Mouse (Mus musculus) cerebellum, adult 9-10 months (tissue): ENCODE measurements around the gene Soat1.

Experiments used
- DNase-seq: peaks from one replicate; pipeline ENCODE4 v3.0.0; 2022

Gene Soat1

DNA sequence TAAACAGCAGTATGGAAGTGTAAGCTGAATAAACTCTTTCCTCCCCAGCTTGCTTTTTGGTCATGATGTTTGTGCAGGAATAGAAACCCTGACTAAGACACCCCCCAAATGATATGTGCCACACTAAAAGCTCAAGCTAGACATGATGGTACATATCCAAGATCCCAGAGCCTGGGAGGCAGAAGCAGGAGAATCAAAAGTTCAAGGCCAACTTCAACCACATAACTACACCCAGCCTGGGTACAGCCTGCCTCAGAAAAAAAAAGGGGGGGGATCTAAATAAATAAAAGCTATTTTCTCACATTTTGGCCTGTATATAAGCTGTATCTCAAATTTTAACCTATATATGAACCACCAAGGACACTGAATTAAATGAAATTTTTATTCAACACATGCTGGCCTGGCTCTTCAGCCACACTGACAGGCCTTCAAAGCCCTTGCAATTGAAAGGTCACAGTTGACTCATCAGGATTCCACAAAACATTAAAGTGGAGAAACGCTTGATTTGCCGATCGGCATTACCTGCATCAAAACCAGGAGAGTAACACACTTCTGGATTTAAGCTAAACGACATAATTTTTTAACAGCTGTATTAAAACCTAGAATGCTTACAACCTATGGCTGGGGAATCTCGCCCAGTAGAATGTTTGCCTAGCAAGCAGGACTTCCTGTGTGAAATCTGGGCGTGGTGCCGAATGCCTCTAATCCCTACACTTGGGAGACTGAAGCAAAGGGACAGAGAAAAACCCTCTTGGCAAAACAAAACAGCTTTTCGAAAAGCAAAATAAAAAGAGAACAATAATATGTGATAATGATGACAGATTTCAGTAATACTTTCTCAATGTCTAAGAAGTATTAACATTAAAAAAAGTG is 9.9 kb downstream of the Soat1 start:
- DNase-seq = no peak

DNA sequence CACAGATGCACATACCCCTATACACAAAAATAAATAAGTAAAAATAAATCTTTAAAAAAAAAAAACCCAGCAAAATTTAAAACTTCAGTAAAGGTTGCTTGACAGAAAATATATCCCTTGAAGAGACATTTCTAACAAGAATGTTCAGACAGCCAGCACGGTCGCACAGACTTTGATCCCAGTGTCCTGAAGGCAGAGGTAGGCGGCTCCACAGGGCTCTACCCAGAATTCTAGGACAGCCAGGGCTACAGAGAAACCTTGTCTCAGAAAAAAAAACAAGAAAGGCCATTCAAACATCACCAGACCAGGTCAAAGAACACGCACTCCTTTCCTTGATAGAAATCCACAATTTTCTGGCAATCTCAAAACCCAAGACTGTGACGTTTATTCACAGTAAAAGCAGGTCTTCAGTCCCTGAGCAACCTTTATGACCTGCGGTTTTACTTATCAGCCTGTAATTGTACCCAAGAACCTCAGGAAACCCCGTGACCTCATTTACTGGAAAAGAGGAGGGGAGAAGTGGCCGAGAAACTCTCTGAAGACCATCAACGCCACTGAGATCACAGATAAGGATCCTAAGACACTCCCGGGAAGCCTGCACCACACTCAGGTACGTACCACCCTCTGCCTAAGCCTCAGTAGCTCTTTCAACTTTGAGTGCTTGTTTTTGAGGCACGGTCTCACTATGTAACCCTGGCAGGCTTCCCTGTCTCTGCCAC is 11.7 kb downstream of the Soat1 start:
- DNase-seq = no peak

DNA sequence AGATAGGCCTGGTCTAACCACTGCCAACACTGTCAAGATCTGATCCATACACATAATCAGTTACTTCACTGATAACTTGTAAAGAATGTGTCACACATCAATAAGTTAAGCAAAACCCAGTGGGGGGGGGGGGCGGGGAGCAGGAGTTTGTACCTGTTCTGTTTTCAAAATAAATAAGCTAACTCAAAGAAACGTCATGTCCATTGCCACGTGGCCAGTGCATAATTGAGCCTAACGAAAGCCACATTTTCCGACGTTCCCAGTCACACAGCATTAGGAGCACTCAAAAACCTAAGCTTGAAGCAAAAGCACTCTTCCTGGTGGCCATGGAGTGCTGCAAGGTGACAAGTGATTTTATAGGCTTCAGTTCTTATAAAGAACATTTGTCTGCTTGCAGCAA is 13.1 kb downstream of the Soat1 start:
- no peak for DNase-seq

DNA sequence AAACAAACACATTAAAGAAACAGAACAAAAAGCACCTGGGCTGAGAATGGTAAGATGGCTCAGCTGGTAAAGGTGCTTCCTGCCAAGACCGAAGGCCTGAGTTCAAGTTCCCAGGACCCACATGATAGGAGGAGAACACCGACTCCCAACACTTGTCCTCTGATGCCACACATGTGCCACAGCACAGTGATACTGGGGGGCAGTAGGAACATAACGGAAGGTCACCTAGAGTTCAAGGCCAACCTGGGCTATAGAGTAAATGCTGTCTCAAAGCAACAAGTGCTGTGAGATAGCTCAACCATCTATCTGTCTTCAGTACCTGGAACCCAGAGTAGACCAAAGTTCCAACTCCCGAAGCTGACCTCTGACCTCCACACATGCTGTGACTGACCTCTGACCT is 13.9 kb downstream of the Soat1 start:
- no peak for DNase-seq

DNA sequence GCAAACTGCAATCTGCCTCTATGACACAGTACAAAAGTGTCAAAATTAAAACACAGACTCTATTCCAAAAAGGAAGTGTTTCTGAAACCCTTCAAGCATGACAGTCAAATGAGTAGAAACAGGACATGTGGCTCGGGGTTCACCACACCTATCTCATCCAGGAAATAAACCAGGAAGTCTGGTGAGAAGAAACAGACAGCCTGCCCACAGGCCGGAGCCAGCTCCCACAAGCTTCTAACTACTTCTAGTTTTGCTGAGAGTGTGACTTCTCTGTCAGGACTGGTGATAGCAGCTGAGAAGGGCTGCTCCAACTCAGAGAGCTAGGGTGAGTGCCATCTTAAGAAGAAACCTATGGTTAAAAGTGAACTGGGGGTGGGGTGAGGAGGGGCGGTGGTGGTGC is 14.4 kb downstream of the Soat1 start:
- no peak for DNase-seq

DNA sequence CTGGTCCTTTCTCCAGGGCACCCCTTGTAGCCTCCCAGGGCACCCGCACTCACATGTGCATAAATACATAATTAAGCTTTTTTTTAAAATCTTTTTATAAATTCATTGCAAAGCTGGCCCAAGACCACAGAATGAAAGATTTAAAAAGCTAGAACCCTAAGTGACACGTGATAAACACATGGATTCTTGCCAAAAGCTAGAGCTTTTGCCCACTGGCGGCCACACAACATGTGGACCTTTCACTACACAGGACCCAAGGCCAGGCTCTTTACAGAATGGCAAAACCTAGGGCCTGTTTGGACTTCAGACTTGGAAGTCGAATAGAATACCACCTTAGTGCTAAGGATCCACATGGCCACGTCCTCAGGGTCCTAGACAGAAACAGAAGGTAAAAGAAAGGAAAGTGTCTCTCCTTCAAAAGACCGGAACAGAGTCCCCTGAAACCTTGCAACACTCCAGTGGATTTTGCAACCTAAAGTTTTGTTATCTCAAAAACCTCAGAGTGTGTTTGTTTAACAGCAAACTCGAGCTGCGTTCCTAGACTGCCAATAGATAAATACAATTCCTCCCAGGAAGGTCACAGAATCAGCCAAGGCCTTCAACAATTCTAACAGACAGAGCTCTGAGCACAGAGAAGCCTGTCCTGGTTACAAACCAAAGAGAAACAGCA is 15.6 kb downstream of the Soat1 start:
- DNase-seq = no peak

DNA sequence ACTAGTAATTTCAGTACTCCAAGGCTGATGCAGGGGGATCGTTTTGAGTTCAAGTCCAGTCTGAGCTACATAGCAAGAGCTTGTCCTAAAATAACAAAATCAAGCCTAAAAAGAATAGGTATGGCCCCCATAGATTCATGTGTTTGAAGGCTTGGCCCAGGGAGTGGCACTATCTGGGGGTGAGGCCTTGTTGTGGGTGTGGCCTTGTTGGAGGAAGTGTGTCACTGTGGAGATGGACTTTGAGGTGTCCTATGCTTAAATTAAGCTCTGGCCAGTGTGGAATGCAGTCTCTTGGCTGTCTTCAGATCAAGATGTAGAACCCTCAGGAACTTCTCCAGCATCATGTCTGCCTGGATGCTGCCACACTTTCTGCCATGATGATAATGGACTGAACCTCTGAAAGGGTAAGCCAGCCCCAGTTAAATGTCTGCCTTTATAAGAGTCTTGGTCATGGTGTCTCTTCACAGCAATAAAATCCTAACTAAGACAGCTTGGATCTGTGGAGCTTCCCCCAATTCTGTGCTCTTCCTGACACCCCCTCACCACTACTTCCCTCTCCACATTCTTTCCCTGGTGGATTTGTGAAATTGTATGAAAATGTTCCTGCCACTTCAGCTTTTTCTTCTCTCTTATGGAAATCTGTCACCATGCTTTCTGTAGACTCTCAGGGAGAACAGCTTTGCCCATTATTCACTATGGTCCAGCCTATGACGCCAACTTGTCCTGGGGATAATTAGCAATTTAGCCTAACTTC is 18.9 kb downstream of the Soat1 start:
- DNase-seq = no peak

DNA sequence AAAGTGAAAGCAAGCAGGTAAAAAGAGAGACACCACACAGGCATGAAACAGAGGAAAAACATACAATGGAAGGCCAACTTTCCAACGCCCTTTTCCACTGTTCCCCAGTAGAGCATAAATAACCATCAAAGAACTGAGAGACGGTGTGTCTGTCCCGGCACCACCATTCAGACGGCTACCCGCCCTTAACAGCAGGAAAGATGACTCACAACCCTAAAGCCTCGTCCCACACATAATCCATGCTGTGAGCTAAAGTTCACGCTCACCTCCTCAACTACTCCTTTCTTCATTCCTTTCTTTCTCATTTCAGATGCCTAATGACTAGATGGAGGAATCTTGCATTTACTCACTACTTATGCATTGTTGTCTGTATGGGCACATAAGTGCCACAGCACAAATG is 19.7 kb downstream of the Soat1 start:
- DNase-seq = no peak

DNA sequence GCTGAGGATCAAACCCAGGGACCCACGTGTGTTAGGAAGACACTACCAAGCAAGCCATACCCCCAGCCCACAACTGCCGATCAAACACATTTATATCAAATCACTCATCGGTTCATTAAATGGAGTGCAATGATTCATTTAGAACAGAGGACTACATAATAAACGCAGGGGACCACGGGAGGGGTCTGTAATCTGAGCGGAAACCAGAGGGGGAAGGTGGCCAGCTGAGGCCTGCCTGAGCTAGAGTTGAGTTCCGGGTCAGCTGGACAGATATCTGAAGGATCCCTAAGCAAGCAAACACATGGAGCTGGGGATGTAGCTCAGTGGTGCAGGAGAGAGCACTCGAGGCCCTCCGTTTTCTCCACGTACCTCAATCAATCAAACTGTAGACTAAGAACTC is 20.3 kb downstream of the Soat1 start:
- no peak for DNase-seq

DNA sequence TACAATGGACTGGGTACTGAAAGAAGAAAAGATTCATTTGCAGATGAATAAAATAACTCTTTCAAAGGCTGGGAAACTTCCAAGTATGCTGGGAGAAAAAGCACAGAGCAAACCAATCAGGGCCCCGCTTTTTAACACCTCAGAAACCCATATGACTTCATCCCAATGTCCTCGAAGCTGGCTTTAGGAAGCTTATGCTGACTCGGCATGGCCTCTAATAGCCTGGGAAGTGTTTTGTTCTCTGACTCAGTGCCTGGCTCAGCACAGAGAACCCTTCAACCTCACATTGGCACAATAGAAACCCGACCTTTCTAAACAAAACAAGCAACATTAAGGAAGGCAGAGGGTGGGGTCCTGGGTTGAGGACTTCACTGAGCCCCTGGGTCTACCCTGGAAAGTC is 23.7 kb downstream of the Soat1 start:
- no peak for DNase-seq

DNA sequence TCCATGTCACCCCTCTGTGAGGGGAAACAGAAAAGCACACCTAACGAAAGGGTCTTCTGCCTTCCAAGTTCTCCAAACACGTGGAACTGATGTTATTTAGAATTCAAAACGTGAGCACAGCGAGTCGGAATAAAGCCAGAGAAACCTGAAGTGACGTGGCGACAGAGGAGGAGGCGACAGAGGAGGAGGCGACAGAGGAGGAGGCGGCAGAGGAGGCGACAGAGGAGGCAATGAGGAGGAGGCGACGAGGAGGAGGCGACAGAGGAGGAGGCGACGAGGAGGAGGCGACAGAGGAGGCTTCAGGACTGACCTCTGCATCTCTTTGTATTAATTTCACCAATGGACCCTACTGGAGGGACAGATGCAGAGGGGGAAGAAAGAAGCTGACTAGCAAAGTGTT is 24.4 kb downstream of the Soat1 start:
- DNase-seq = no peak

DNA sequence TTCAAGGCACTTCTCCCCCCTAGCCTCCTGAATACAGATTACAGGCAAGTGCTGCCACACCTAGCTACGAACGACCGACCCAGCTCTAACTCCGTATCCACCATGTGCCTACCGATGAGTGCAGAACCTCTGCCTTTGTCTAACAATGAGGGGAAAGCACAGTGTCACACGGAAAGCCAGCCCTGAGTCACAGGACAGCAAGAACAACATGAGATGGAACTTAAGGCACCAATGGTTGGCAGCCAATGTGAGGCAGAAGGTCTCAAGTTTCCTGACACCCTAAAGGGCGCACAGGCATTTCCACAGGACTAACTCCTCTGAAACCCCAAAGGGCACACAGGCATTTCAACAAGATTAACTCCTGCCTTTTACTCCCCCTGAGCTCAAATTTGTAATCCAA is 25.0 kb downstream of the Soat1 start:
- no peak for DNase-seq

DNA sequence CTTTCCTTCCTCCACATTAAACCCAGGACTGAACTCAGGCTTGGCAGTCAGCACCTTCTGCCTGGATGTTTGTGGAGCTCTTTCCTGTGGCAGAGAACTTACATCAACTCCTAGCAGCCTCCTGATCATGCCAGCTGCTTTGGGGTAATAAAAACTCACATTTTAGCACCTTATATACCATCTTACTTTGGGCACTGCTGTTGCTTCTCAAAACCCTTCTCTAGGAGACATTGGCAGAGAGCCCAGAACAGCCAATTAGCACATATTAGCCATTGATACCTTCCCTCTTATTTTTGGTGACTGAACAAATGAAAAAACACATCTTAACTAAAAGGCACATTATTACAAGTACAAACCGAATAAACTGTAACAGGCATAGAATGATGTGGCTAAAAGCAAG is 29.1 kb downstream of the Soat1 start:
- DNase-seq = no peak

DNA sequence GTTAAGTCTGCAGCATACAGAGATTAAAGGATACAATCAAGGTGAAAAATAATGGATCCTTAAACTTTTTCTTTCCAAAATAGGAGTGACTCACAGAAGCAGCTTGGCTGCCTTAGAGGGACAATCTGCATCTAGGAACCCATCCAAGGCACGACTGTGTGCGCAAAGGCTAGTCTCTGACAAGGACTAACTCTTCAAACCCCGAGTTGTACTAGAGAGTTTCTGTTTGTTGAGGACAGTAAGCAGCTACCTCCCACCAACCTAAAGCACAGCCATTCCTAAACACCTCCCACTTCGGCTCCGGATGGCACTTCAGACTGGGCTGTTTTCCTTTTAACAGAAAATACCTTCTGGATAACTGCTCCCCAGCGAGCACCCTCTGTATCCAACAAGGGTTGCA is 31.4 kb downstream of the Soat1 start:
- DNase-seq = no peak

DNA sequence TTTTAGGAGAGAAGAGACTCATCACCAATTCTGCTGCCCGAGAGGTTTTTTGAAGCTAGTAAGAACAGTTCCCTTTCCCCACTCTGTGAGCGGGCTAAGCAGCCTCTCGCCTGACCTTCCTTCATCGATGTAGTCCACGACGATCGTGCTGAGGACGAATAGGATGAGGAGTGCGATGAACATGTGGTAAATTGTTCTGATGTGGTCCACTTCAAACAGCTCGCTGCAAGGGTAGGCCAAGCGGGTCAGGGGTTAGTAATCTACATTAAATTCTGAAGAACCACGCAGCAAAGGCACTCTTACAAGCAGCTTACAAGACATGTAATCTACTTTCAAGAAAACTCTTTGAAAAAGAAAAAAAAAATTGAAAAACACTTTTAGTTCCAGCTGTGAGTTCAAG is 31.9 kb downstream of the Soat1 start:
- no peak for DNase-seq

DNA sequence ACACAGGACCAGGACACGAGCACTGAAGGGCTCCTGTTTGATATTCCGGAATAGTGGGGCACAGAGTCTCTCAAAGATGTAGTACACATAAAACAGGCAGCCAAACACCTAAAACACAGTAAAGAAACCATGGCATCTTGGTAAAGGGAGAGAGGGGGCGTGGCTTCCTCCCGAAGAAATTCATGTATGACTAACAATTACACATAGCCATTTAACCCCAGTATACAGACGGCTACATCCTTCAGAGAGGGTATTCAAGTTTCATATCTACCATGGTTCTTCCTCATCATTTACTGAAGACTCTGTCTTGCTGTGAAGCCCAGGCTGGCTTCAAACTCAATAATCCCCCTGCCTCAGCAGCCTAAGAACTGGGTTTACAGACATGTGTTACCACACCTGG is 36.4 kb downstream of the Soat1 start:
- DNase-seq = no peak

DNA sequence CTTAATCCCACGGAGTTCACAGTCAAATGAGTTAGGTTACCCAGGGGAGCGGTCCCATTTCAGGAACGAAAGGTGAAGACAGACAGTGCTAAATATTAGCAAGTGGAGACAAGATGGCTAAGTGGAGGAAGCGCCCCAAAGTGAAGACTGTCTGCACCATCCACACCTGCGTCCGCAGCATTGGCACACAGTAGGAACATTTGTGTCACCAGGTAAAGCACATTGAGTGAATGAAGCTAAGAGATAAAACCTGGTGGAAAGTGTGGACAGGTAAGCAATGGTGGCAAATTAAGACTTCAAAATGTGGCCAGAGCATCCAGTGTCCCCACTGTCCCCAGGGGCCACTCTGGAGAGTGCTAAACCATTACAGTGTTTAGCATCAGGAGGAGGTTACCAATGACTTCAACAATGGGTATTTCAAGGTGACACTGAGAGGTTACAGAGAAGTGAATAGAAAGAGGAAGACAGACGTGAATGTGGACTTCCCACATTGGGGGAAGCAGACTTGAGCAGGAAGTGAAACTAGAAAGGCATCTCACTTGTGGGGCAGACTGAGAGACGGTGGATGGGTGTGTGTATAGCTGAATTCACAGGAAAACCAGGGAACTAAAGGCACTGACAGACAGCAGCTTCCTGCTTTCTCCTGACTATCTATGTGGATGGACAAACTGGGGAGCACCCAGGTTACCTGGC is 37.0 kb downstream of the Soat1 start:
- DNase-seq = no peak

DNA sequence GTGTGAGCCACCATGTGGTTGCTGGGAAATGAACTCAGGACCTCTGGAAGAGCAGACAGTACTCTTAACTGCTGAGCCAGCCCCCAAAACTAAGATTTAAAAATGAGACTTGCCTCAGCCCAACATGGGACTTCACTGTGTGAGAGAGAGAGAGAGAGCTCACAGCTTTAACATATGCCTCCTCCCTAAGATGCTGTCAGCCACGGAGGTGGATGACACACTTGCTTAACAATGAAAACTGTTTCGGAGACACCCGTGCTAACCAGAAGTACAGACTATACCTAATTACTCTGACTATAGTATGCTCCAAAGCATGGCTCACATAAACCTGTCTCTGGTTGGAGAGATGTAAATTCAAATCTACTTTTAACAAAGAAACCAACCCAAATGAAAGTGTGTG is 40.6 kb downstream of the Soat1 start:
- DNase-seq = no peak

DNA sequence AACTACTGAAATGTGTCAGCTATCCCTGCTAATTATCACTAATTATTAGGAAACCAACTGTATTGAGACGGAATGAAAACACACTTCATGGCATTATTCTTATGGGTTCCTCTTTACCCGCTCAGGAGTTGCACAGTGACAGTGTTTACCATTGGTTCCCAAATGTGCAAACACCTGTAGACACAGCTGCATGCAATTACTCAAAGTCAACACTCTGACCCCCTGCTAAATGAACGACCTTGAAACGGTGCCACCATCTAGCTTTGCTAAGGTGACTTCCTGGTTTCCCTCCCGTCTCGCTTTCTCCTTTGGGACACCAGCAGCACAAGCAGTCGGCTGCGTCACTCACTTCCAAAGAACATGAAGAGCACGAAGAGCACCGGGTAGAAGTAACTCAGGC is 41.6 kb downstream of the Soat1 start:
- no peak for DNase-seq

DNA sequence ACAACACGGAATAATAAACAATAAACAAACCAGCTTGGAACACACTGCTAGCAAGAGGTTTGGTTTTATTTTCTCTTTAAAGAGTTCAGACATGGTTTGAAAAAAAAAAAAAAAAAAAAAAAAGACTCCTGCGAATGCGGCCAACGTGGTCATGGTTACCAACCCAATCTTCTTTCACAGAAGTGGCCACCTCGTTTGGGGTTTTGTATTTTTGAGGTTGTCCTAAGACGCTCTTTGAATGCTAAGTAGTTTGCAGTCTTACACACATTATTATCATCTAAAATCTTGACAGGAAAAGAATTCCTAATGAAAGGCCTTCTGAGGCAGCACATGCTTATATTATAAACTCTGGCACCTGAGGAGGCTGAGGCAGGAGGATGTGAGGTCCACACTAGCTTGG is 45.7 kb downstream of the Soat1 start:
- no peak for DNase-seq

DNA sequence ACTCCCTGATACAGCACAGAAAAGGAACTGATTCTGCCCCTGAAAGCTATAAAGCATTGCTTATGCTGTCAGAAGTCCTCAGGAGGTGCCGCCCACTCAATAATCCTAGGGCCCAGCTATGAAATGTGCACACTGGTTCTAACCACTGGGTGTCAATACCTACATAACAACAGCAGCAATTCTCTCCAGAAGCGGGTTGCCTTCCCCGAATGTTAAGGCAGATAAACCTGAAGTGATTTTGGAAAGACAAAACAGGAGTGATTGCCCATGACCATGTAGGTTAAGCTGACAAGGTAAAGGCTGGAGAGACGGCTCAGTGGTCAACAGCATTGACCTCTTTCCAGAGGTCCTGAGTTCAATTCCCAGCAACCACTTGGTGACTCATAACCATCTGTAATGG is 48.4 kb downstream of the Soat1 start:
- no peak for DNase-seq

DNA sequence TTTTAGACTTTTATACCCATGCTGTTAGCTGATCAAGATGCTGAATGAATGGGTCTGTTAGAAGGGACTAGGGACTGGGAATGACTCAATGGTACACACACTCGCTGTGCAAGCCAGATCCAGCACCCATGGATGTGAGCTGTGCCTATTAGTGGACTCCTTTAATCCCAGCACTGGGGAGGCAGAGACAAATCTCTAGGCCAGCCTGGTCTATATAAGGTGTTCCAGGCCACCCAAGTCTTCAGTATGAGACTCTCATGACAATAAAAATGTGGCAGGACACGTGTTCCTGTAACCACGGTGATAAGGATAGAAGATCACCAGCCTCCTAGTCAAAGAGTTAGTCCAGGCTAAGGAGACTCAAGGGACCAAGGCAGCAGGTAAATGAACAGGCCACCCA is 50.1 kb downstream of the Soat1 start:
- DNase-seq = no peak

DNA sequence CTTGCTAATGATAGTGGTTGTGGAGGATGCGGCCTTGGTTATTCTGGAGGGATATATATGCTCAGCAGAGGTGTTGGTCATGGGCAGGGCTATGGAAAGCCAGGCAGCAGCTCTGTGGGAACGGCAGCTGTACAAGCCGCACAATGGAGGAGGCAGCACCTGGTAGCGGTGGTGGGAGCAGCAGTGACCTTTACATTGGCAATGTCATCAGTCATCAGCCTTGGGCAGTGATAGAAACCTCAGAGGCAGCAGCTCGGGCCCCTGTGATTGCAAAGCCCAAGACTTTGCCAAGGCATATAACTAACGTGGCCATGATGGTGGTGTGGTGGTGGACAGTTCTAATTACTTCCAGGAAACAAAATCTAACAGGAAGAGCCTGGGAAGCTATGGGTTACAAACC is 50.6 kb downstream of the Soat1 start:
- no peak for DNase-seq
